Mouse (Mus musculus) liver, embryonic 11.5 days (tissue): ENCODE measurements at regions not wholly inside any gene's neighbourhood (a gene's known extent, or its start where the extent isn't known, plus 50 kb on each side); places are given as distances from the start of the nearest gene placed in this dataset.
A peak's percentile ranks its signal among the peaks of the same experiment; 100 is the strongest.

Experiments
- ATAC-seq: fragments of 200-750 bp; cut with Nextera tagmentation; replicated peaks from 2 replicates; pipeline ENCODE4 v1.8.0; 2017; ENCODE audit warnings: moderate number of reproducible peaks, mild to moderate bottlenecking, moderate TSS enrichment, moderate library complexity; ENCODE audit not compliant: low FRiP score
- DNase-seq: peaks from one replicate; pipeline ENCODE4 v3.0.0-alpha.2; 2017; ENCODE audit warnings: low spot score
- H3K27ac ChIP-seq: fragments of 300-500 bp; sonication (generic); 2 replicates; pipeline ENCODE4 v1.5.1; 2014; ENCODE audit warnings: mild to moderate bottlenecking, low read depth, low read length, control low read depth
- H3K27me3 ChIP-seq: fragments of 300-500 bp; sonication (generic); replicated peaks from 2 replicates; pipeline ENCODE4 v1.6.1; 2014; ENCODE audit warnings: low read length, mixed read lengths; ENCODE audit not compliant: control insufficient read depth, insufficient read depth
- H3K36me3 ChIP-seq: fragments of 300-500 bp; sonication (generic); 2 replicates; pipeline ENCODE4 v1.6.1; 2014; ENCODE audit warnings: mild to moderate bottlenecking, low read length, moderate library complexity, mixed read lengths; ENCODE audit not compliant: control insufficient read depth, insufficient read depth
- H3K4me1 ChIP-seq: fragments of 300-500 bp; sonication (generic); replicated peaks from 2 replicates; pipeline ENCODE4 v1.6.1; 2014; ENCODE audit warnings: low read length, mixed read lengths; ENCODE audit not compliant: control insufficient read depth, insufficient read depth
- H3K4me2 ChIP-seq: fragments of 300-500 bp; sonication (generic); 2 replicates; pipeline ENCODE4 v1.6.1; 2014; ENCODE audit warnings: mild to moderate bottlenecking, control low read depth, moderate library complexity
- H3K4me3 ChIP-seq: fragments of 300-500 bp; sonication (generic); 2 replicates; pipeline ENCODE4 v1.5.1; 2014; ENCODE audit warnings: low read depth, low read length, control low read depth
- H3K9ac ChIP-seq: fragments of 300-500 bp; sonication (generic); 2 replicates; pipeline ENCODE4 v1.6.1; 2014; ENCODE audit warnings: low read depth, low read length, control low read depth
- H3K9me3 ChIP-seq: fragments of 300-500 bp; sonication (generic); 2 replicates; pipeline ENCODE4 v1.6.1; 2016; ENCODE audit warnings: low read length, inconsistent platforms, mixed read lengths; ENCODE audit not compliant: control insufficient read depth
- WGBS: fragments of 180-500 bp; shearing (Covaris S2); extraction: QIAGEN DNeasy Blood & Tissue Kit; methylation state at CpG from one replicate; pipeline ENCODE4 v1.1.7; 2014; 5-methylcytosine and 5-hydroxymethylcytosine counted together

DNA sequence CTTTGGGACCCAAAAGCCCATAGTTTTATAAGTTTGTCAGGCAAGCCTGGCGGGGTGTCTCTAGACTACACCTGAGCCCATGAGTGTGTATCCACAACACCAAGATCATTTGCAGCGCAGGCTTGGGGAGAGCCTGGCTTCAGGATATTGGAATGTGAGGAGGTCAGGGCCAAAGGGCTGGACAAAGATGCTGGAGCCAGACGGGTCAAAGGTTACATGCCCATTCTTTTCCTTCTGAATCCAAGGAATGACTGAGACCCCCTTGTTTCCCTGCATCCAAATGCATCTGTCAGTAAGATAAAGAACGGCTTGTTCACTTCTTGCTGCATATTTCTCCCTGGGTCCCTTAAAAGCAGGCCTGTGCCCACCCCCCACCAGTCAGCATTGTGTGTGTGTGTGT is 160.9 kb upstream of the Lmo4 start:
- Histone ChIP-seq H3K4me3 (no peak overlapping the region), H3K9ac (no peak overlapping the region), H3K4me2 (no peak overlapping the region), H3K27ac (no peak overlapping the region), H3K9me3 (no peaks in the 10 kb centered on the region), H3K4me1 (no peaks in the 10 kb centered on the region), H3K27me3 (no peaks in the 10 kb centered on the region), H3K36me3 (no peaks in the 10 kb centered on the region)
- ATAC-seq (no peak), DNase-seq (no peak)
- 68% methylated on average over 4 of the region's 4 CpGs for WGBS

GRCm38 (mm10) chr3:144362472-144362871 is 157.5 kb upstream of the Lmo4 start:
- Histone ChIP-seq H3K36me3 (no peaks in the 10 kb centered on the region), H3K4me2 (no peak overlapping the region), H3K27me3 (no peaks in the 10 kb centered on the region), H3K9me3 (no peaks in the 10 kb centered on the region), H3K4me1 (no peaks in the 10 kb centered on the region), H3K27ac (no peak overlapping the region), H3K9ac (no peak overlapping the region), H3K4me3 (no peak overlapping the region)
- ATAC-seq (no peak), DNase-seq (no peak)
- 54% methylated on average over 10 of the region's 10 CpGs for WGBS

DNA sequence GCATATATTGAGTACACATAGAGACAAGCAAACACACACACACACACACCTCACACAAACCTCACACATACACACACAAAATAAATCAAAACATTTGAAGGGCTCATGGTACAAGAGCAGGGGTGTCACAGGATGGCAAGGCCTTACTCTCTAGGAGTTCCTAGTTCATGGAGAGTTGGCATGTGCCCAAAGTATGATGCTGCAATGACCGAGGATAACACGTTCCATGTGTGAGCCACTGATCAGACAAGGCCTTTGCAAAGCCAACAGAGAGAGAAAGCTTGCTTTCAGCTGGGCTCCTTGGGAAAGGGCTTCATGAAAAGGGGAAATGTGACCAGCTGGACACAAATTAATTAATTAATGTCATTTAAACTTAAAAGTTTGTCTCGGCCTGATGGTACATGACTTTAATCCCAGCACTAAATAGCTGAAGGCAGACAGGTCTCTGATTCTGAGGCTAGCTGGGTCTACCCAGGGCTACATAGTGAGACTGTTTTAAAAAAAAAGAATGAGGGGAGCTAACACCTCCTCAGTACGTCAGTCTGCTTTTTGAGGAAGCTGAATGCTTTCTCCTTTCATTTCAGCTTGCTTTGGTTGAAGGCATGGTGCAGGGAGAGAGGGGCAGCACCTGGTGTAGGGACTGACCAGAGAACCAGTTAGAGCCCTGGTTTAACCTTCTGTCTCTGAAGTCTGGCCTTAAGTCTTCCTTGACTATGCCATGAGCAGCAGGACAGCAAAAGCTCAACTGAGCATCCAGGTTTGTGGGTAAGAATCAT is 156.4 kb upstream of the Lmo4 start:
- ATAC-seq (no peak), DNase-seq (no peak)
- no peak overlapping the region for H3K9ac ChIP-seq
- H3K27me3 ChIP-seq = no peaks in the 10 kb centered on the region
- no peak overlapping the region for H3K4me3 ChIP-seq
- no peak overlapping the region for H3K4me2 ChIP-seq
- 76% methylated on average over 4 of the region's 4 CpGs for WGBS
- H3K36me3 ChIP-seq = no peaks in the 10 kb centered on the region
- H3K4me1 ChIP-seq = no peaks in the 10 kb centered on the region
- H3K27ac ChIP-seq = no peak overlapping the region
- H3K9me3 ChIP-seq = no peaks in the 10 kb centered on the region

DNA sequence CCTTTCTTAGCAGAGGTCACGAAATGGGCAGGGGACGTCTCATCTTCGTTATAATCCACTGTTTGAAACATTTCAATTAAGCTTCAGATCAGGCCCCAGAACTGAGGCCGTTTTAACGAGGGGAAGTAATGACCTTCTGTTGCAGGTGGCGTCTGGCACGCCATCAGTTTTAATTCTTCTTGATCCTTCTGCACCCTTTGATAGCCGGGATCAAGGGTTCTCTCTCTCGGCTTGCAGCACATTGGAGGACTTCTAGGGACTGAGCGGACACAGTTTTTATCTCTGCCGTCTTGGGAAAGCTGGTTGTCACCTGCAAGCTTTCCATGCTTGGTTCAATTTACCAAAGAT is 151.9 kb upstream of the Lmo4 start:
- WGBS = 79% methylated on average over 11 of the region's 11 CpGs
- no peaks in the 10 kb centered on the region for H3K9me3 ChIP-seq
- ATAC-seq (no peak), DNase-seq (no peak)
- H3K4me3 ChIP-seq = no peak overlapping the region
- H3K9ac ChIP-seq = no peak overlapping the region
- no peaks in the 10 kb centered on the region for H3K27me3 ChIP-seq
- no peaks in the 10 kb centered on the region for H3K4me1 ChIP-seq
- no peak overlapping the region for H3K27ac ChIP-seq
- no peak overlapping the region for H3K4me2 ChIP-seq
- H3K36me3 ChIP-seq = no peaks in the 10 kb centered on the region

GRCm38 (mm10) chr3:144356103-144356947 is 151.3 kb upstream of the Lmo4 start:
- H3K4me1 ChIP-seq = no peaks in the 10 kb centered on the region
- no peaks in the 10 kb centered on the region for H3K36me3 ChIP-seq
- H3K9me3 ChIP-seq = no peaks in the 10 kb centered on the region
- H3K4me2 ChIP-seq = no peak overlapping the region
- no peak overlapping the region for H3K27ac ChIP-seq
- DNase-seq (no peak), ATAC-seq (peak; percentile 51)
- WGBS = 53% methylated on average over 17 of the region's 17 CpGs
- no peaks in the 10 kb centered on the region for H3K27me3 ChIP-seq
- H3K9ac ChIP-seq = no peak overlapping the region
- H3K4me3 ChIP-seq = no peak overlapping the region

DNA sequence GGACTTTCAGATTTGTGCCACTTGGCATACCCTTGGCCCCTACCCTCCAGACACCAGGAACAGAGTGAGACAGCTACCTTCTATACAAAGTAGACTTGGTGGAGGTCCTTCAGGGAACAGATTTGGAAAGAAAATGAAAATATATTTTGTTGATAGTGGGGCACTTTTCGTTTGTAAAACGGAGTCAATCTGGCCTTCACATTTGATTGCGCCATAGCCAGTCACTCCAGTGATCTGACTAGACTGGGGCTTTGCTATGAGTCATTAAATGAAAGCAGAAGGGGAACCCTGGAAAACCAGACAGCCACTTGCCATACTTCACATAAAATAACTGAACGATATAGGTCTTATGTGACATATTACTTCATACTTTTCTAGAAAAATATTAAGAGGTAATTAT is 147.5 kb upstream of the Lmo4 start:
- Histone ChIP-seq H3K4me3 (no peak overlapping the region), H3K27ac (no peak overlapping the region), H3K27me3 (no peaks in the 10 kb centered on the region), H3K4me2 (no peak overlapping the region), H3K9ac (no peak overlapping the region), H3K9me3 (no peaks in the 10 kb centered on the region), H3K36me3 (no peaks in the 10 kb centered on the region), H3K4me1 (no peaks in the 10 kb centered on the region)
- no peak for DNase-seq
- no peak for ATAC-seq
- WGBS = 74% methylated on average over 4 of the region's 4 CpGs

GRCm38 (mm10) chr3:144348431-144348830 is 143.4 kb upstream of the Lmo4 start:
- no peak overlapping the region for H3K27ac ChIP-seq
- WGBS = 74% methylated on average over 9 of the region's 9 CpGs
- no peaks in the 10 kb centered on the region for H3K36me3 ChIP-seq
- H3K9ac ChIP-seq = no peak overlapping the region
- no peak overlapping the region for H3K4me2 ChIP-seq
- DNase-seq = no peak
- no peaks in the 10 kb centered on the region for H3K4me1 ChIP-seq
- ATAC-seq = no peak
- no peaks in the 10 kb centered on the region for H3K27me3 ChIP-seq
- H3K9me3 ChIP-seq = no peaks in the 10 kb centered on the region
- H3K4me3 ChIP-seq = no peak overlapping the region

DNA sequence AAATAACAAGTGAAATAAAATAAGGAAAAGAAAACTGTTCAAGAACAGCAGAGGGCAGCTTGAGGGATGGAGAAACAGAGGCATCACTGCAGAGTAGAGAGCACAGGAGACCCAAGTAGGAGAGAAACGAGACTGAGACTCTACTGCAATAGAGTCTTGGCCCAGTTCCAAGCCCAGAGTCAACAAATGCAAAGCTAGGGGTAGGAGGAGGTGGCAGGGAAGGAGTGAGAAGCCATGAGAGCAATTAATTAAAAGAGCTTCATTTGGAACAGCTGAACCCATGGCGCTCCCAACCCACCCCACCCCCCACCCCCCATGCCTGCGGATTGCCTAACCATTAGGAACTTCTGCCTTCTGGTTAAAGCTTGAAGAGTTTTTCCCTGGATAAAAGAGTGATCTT is 130.2 kb upstream of the Lmo4 start:
- H3K4me1 ChIP-seq = no peaks in the 10 kb centered on the region
- 71% methylated on average over 3 of the region's 3 CpGs for WGBS
- H3K36me3 ChIP-seq = no peaks in the 10 kb centered on the region
- H3K27ac ChIP-seq = no peak overlapping the region
- no peaks in the 10 kb centered on the region for H3K9me3 ChIP-seq
- no peak for DNase-seq
- no peak overlapping the region for H3K4me3 ChIP-seq
- no peak overlapping the region for H3K4me2 ChIP-seq
- no peak for ATAC-seq
- no peaks in the 10 kb centered on the region for H3K27me3 ChIP-seq
- H3K9ac ChIP-seq = no peak overlapping the region

GRCm38 (mm10) chr3:144334201-144334600 is 129.2 kb upstream of the Lmo4 start:
- Histone ChIP-seq H3K4me1 (no peaks in the 10 kb centered on the region), H3K4me3 (no peak overlapping the region), H3K9me3 (no peaks in the 10 kb centered on the region), H3K27ac (no peak overlapping the region), H3K9ac (no peak overlapping the region), H3K4me2 (no peak overlapping the region), H3K36me3 (no peaks in the 10 kb centered on the region), H3K27me3 (no peaks in the 10 kb centered on the region)
- no peak for ATAC-seq
- 75% methylated on average over 5 of the region's 5 CpGs for WGBS
- DNase-seq = no peak
